Mouse (Mus musculus) c-Kit-positive CD71-negative TER-119-negative erythroid progenitor cells, embryonic 14.5 days (primary cell): ENCODE data around the gene Jag1.

Experiments
- DNase-seq: peaks from one replicate; pipeline ENCODE4 v3.0.0-alpha.2; 2013; ENCODE audit warnings: low read depth

Gene Jag1

DNA sequence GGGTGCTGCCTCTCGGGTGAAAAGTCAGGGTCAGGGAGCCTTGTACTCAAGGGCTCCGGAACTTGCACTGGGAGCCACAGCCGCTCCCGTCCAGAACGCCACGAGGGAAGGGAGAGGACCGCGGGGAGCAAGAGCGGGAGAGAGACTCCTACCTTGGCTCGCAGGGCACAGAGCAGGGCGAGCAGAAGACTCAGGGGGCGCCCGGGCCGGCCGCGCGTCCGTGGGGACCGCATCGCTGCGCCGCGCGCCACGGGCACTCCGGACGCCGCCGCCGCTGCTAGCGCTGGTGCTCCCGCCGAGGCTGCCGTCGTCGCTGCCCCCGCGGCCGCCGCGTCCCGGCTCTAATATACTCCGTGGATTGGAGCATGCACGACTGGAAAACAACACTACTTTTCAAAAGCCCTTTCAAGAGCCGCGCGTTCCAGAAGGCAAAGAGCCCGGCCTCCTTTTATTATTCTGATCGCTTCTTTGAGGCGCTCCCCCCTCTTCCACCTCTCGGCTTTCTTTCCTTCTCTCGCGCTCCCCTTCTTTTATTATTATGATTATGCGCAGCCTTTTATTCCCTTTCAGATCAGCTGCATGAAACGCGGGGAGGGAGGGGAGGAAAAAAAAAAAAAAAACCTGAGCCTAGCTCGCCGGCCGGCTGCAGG lies at the start of gene Jag1:
TSS of gene Jag1 (minus strand) at position 620 of the 650 bp plus-strand sequence.
- DNase-seq, result no peak

GRCm38 (mm10) chr2:137156018-137156417 lies 39.6 kb upstream of the Jag1 start:
- DNase-seq, result no peak

DNA sequence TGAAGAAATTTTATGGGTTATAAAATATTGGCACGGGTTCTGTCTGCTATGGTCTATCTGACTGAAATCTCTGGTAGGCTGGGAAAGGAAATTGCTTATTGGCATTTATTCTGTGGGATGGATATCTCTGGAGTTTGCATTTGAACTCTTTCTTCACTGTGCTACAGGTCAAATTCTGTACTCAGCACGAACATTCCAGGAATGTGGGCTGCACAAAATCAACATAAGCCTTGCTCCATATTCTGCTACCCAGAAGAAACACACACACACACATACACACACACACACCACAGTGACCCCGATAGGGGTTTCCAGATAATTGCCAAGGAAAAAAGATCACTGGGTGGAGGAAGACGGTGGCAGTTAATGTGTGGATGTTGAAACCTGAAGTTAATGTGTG lies 37.4 kb upstream of the Jag1 start:
- DNase-seq, result no peak

DNA sequence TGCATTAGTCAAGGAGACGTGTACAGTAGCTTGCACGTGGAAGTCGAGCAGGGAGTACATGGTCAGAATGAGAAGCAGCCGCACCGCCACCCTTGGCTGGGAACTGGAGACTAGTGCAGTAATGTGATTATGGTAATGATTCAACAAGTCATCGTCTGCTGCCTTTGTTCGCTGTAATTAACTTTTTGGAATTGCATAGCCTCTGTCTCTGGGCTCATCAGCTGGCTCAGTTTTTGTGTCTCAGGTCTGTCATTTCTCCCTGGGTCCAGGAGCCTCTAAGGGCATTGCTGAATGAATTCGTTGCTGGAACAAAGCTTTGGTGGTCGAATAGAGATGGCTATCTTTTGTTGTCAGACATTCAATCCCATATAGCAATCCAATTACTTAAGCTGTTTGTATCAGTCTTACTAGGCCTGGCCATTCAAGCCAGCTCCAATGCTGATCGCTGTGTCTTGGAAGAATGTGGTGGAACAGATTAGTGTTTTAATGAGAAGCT lies 36.8 kb upstream of the Jag1 start:
- no peak for DNase-seq

DNA sequence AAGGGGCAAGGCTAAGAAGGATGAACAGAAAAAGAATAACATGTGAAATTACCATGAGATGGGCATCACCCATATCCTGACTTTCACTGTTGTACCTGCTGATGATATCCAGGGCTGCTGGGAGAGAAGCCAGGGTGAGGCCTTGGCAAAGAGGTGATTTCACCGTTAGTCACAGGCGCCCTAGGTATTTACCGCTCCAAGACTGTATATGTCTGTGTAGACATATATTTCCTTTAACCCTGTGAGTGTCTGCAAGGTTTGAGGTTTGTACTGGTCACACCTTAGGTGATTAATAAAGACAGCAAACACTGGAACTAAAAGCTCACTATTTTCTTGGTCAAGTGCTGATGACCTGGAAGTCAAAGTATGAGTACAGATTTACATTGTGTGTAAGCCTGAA lies 34.5 kb upstream of the Jag1 start:
- DNase-seq, result no peak

DNA sequence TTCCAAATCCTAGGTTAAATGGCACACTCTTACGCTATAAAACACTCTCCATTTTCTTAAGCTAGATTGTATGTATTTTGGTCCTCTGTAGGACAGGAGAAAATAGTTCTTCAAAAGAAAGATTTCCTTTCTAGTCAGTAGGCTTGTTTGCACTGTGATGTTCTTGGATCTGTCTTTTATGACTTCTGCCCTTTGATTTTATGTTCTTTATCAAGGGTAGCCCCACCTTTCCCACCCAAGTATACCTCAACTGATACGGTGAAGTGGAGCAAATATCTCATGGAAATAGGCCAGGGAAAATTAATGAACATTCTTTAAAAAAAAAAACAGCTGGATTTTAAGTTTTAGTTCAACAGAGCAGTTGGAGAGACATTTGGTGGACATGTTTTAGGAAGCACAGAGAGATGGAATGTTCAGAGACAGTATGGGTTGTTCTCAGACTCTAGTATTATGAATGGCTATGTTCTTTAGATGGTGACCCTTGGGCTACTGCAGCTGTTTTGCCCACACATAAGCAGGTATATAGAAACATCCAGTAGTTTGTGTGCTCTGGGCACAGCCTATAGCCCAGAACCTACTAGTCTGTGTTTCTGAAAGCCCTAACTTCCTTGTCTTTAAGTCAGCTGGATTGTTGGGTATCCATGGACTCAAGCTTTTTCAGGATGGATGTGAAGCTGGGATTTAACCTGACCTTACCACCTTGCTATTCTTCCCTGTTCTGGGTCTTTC lies 30.7 kb upstream of the Jag1 start:
- no peak for DNase-seq

DNA sequence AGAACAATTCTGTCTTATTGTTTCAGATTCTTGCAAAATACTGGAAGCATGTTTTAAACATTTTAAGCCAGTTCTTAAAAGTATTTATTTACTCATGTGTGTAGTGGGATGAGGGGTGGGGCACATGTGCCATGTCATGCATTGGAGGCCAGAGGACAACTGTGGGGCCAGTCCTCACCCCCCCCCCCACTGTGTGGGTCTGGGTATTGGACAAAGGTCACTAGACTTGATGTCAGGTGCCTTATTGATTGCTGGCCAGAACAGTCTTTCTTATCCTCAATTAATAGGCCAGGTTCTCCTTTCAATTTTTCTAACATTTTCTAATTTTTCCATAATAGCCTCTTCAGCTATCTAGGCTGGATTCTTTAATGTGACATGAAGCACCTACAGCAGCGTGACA lies 21.6 kb upstream of the Jag1 start:
- DNase-seq, result no peak

DNA sequence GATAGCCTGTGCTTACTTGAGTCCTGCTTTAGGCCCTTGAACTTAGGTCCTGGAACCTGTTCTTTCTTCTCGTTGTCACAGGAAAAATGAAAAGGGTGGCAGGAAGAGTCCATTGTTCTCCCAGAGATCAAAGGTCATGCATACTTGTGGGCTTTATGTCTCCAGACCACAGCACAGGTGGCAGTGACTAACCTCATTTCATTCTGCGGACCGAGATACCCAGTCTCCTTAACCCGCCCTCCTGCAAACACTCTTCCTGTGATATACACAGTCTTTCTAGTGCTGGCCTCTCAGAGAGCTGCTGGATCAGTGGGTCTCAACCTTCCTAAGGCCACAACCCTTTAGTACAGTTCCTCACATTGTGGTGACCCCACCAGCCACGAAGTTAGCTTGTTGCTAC lies 17.6 kb upstream of the Jag1 start:
- no peak for DNase-seq

GRCm38 (mm10) chr2:137124861-137125260 lies 8.4 kb upstream of the Jag1 start:
- DNase-seq, result no peak

GRCm38 (mm10) chr2:137117321-137117690 lies 862 bp upstream of the Jag1 start:
- DNase-seq, result peak; percentile 47

DNA sequence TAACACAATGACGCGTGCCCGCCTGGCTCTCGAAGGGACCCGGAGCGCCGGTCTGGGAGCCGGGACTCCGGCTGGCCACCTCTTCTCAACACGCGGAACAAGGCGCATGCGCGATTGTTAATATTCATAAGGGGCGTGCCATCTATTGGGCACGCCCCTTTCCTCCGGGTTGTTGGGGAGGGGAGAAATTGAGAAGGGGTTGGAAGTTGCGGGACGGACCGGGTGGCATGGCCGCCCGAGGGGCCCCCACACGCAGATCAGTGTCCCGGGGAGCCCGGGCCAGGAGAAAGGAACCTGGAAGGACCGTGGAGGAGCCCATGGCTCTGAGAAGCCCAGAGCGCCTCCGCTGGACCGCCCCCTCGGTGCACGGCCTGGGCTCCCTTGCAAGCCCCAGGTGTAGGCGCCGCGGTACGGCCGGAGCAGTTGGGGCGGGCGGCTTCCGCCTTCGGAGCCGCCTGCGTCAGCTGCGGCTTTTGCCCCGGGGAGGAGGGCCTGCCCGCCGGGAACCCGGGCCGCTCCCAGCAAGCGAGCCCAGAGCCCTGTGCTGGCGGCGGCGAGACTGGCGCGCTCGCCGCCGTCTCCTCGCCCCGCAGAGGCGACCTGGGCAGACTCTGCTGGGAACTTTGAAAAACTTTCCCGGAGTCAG lies 354 bp upstream of the Jag1 start:
- DNase-seq, result peak; percentile 91

DNA sequence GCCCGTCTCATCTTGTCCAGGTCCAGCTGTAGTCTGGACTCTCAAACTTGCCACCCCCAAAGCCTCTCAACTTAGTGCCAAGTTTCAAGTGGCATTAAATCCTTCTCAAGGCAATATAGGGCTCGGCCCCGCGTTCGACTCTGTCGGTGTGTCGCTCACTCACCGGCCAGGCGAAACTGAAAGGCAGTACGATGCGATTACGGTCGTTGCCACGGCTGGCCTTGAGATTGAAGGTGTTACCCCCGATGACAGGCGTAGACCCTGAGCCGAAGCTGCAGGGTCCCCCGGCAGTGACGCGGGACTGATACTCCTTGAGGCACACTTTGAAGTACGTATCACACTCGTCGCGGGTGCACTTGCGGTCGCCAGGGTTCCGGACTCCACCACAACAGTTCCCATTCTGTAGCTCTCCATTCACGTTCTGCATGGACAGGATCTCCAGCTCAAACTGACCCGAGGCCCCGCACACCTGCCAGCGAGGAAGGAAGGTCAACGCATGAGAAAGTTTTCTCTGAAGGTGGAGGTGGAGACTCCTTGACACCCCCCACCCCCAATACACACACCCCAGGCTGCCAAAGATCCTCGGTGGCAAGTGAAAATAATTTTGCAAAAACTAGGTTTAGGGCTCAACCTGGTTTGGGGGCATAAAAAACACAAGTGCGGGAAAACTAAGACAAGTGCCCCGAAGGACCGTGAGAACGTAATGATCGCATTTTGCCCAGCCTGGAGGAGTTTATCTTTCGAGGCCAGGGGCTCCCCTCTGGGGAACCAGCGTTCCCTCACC lies 1.0 kb downstream of the Jag1 start:
- DNase-seq, result no peak

DNA sequence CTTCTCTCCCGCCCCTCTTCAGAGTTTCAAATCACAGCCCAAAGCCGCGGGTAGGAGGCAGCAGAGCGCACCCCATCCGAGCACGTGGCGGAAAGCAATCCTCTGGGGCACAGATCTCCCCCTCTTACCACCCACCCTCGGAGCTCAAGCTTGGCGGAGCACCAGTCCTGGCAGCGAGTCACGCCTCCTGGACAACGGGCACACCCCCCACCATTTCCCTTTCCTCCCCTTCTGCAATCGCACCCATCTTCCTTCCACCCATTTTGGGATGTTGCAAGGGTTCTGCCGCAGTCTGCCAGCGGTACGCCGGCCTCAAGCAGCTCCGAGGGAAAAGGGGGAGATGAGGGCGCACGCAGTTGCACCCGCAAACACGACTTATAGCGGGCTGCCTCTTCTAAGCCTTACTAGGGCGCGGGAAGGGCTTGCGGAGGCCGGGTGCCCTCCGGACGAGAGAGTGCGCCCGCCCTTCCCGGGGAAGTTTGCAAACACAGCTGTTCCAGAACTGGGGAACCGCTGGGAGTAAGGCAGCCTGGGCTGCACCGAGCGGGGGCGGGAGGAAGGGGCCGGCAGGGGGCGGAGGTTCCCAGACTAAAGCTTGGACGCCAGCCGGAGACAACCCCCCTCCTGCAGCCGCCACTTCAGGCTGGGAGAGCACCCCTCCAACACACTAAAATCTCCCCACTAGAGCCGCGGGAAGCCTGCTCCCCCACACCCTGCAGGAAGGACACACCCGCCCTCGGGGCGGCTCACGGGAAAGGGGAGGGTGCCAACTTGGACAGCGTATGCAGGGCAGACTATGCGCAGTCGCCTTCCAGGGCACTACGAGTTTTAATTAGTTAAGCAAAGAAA lies 2.0 kb downstream of the Jag1 start:
- peak; percentile 39 for DNase-seq

- DNase-seq, result no peak
These were observed 3.0 kb downstream of the Jag1 start for GRCm38 (mm10) chr2:137113288-137114061.

- DNase-seq, result no peak
These were observed 6.1 kb downstream of the Jag1 start for GRCm38 (mm10) chr2:137110214-137110898.

DNA sequence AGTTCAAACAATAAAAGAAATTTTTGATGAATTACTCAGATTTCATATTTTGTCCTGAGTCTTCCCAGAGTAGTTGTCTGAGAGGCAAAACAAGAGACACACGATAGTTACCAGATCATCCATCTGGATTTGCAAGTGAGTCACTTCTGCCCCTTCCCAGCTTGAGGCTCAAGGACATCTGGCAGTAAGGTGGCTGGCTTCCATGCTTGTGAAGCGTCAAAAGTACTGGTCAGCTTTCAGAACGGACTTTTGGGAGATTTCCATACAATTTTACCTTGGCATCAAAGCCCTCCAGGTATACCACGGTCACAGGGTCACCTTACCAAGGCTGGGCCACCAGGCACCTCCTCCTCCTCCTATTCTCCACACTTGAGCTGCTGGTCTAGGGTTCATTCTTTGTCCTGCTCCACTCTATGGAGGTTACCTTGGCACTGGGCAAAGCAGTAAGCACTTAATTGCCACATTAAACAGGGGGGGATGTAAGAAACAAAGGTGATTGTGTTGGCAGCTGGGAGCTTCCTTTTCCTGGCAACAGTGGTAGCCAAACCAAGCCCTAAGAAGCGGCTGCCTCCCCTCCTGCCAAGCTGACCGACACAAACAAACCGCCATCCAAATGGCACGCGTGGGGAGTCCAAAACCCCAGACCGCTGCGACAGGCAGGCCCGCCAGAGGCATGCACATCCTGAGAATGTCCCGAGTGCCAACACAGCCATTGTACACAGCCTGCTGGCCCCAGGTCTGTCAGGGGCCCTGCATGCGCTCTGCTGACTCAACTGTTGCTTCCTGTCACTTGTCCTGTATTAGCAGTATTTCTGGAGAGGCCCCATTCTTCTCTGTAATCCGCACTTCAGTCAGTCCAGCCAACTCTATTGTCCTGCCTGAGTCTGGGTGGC lies 6.9 kb downstream of the Jag1 start:
- DNase-seq, result no peak

- DNase-seq, result no peak
These were observed 8.5 kb downstream of the Jag1 start for GRCm38 (mm10) chr2:137107946-137108345.

- no peak for DNase-seq
These were observed 9.2 kb downstream of the Jag1 start for GRCm38 (mm10) chr2:137107203-137107602.

DNA sequence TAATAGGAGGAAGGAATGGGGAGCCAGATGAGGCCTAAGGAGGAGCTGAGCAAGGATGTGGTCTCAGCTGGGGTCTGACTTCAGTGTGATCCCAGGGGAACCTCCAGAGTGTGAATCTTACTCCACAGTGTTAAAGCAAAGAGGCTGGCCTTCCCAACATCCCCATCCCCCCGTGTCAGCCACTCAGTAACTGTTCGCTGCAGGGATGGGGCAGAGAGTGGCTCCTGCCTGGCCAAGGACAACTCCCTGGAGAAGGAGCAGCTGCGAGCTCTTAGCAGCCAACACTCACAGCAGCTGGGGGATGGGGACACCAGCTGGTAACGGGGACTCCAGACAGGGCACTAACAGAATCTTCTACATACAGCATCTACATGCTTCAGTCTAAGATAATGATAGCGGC lies 15.4 kb downstream of the Jag1 start:
- no peak for DNase-seq
